Mouse (Mus musculus): ENCODE data around the gene Sorcs2.

Sorcs2 gene

GRCm38 (mm10) chr5:36178215-36178614 is 219.7 kb downstream of the Sorcs2 start:
- DNase-seq (ENCODE audit: low read depth), result no peak

- DNase-seq (ENCODE audit: low read depth), result no peak
Observed at GRCm38 (mm10) chr5:36176873-36177272, 221.1 kb downstream of the Sorcs2 start.

- no peak for DNase-seq (ENCODE audit: low read depth)
Observed at GRCm38 (mm10) chr5:36176409-36176808, 221.5 kb downstream of the Sorcs2 start.

- no peak for DNase-seq (ENCODE audit: low read depth)
Observed at GRCm38 (mm10) chr5:36174569-36175115, 223.3 kb downstream of the Sorcs2 start.

GRCm38 (mm10) chr5:36168963-36169650 is 228.8 kb downstream of the Sorcs2 start:
- no peak for DNase-seq (ENCODE audit: low read depth)

- DNase-seq (ENCODE audit: low read depth), result no peak
Observed at GRCm38 (mm10) chr5:36166346-36167013, 231.5 kb downstream of the Sorcs2 start.

- DNase-seq (ENCODE audit: low read depth), result no peak
Observed at GRCm38 (mm10) chr5:36165424-36166302, 232.3 kb downstream of the Sorcs2 start.

GRCm38 (mm10) chr5:36154879-36155485 is 243.0 kb downstream of the Sorcs2 start:
- no peak for DNase-seq (ENCODE audit: low read depth)

GRCm38 (mm10) chr5:36153261-36153660 is 244.7 kb downstream of the Sorcs2 start:
- DNase-seq (ENCODE audit: low read depth), result no peak

GRCm38 (mm10) chr5:36151086-36151485 is 246.9 kb downstream of the Sorcs2 start:
- no peak for DNase-seq (ENCODE audit: low read depth)

GRCm38 (mm10) chr5:36149098-36149497 is 248.8 kb downstream of the Sorcs2 start:
- DNase-seq (ENCODE audit: low read depth), result no peak

- DNase-seq (ENCODE audit: low read depth), result no peak
Observed at GRCm38 (mm10) chr5:36146589-36146988, 251.3 kb downstream of the Sorcs2 start.

- DNase-seq (ENCODE audit: low read depth), result no peak
Observed at GRCm38 (mm10) chr5:36144560-36144959, 253.4 kb downstream of the Sorcs2 start.

- no peak for DNase-seq (ENCODE audit: low read depth)
Observed at GRCm38 (mm10) chr5:36141676-36142255, 256.2 kb downstream of the Sorcs2 start.

- DNase-seq (ENCODE audit: low read depth), result no peak
Observed at GRCm38 (mm10) chr5:36141112-36141511, 256.8 kb downstream of the Sorcs2 start.

- no peak for DNase-seq (ENCODE audit: low read depth)
Observed at GRCm38 (mm10) chr5:36139766-36140165, 258.2 kb downstream of the Sorcs2 start.

GRCm38 (mm10) chr5:36135874-36136542 is 261.9 kb downstream of the Sorcs2 start:
- no peak for DNase-seq (ENCODE audit: low read depth)

GRCm38 (mm10) chr5:36134302-36134701 is 263.6 kb downstream of the Sorcs2 start:
- no peak for DNase-seq (ENCODE audit: low read depth)

GRCm38 (mm10) chr5:36133893-36134292 is 264.0 kb downstream of the Sorcs2 start:
- no peak for DNase-seq (ENCODE audit: low read depth)

GRCm38 (mm10) chr5:36130393-36131011 is 267.4 kb downstream of the Sorcs2 start:
- DNase-seq (ENCODE audit: low read depth), result no peak

- no peak for DNase-seq (ENCODE audit: low read depth)
Observed at GRCm38 (mm10) chr5:36129661-36130060, 268.3 kb downstream of the Sorcs2 start.
